Mouse (Mus musculus) neutrophil, adult 5-6 weeks (primary cell): ENCODE measurements around the gene Gm20388. TPM values are rescaled to one million over a fixed set of nuclear protein-coding genes. Genes with fewer than 3 reads are reported as not detected.

Experiments
- ATAC-seq: fragments of 151-379, 151-347 bp; 2 replicates; pipeline ENCODE4 v1.8.0; 2017; ENCODE audit warnings: mild to moderate bottlenecking, moderate TSS enrichment; ENCODE audit not compliant: insufficient number of reproducible peaks, poor library complexity, low FRiP score, severe bottlenecking; ENCODE audit errors: extremely low read depth
- total RNA-seq: library from RNA; stranded (forward); fragments of 200-1000 nt; gene quantifications from 2 replicates; pipeline ENCODE4 v1.2.3, GENCODE M21; 2017

The Gm20388 gene
- total RNA-seq, 1 experiment from 2014 or later = 10.8 TPM

- ATAC-seq = no peak
These were observed 3982.8 kb downstream of the Gm20388 start for GRCm38 (mm10) chr8:123893413-123893812.

GRCm38 (mm10) chr8:123894502-123895097, 3984.0 kb downstream of the Gm20388 start, which contains the start of gene Acta1:
Gene Acta1, minus strand, starts transcription at chr8:123894751.
- no peak for ATAC-seq

GRCm38 (mm10) chr8:123895230-123895629, 3984.6 kb downstream of the Gm20388 start:
- no peak for ATAC-seq

GRCm38 (mm10) chr8:123895680-123896365, 3985.2 kb downstream of the Gm20388 start:
- ATAC-seq = no peak

GRCm38 (mm10) chr8:123896366-123896761, 3985.7 kb downstream of the Gm20388 start:
- ATAC-seq = no peak

GRCm38 (mm10) chr8:123896774-123897173, 3986.1 kb downstream of the Gm20388 start:
- ATAC-seq = no peak

- ATAC-seq = no peak
These were observed 3987.9 kb downstream of the Gm20388 start for GRCm38 (mm10) chr8:123898576-123898975.

GRCm38 (mm10) chr8:123899366-123899765, 3988.7 kb downstream of the Gm20388 start:
- no peak for ATAC-seq

- no peak for ATAC-seq
These were observed 3992.0 kb downstream of the Gm20388 start for GRCm38 (mm10) chr8:123902653-123903052.

- no peak for ATAC-seq
These were observed 3997.0 kb downstream of the Gm20388 start for GRCm38 (mm10) chr8:123907604-123908003.

- ATAC-seq = no peak
These were observed 4001.6 kb downstream of the Gm20388 start for GRCm38 (mm10) chr8:123912265-123912664.

GRCm38 (mm10) chr8:123914635-123915034, 4004.0 kb downstream of the Gm20388 start:
- no peak for ATAC-seq

- peak; percentile 87 for ATAC-seq
These were observed 4014.1 kb downstream of the Gm20388 start for GRCm38 (mm10) chr8:123924719-123925118.

- no peak for ATAC-seq
These were observed 4015.0 kb downstream of the Gm20388 start for GRCm38 (mm10) chr8:123925671-123926070.

GRCm38 (mm10) chr8:123929026-123929425, 4018.4 kb downstream of the Gm20388 start:
- ATAC-seq = no peak

- peak; percentile 95 for ATAC-seq
These were observed 4038.5 kb downstream of the Gm20388 start, which contains the start of gene Nup133 for GRCm38 (mm10) chr8:123948942-123949685. Gene Nup133, minus strand, starts transcription at chr8:123949265.

- ATAC-seq = no peak
These were observed 4039.0 kb downstream of the Gm20388 start for GRCm38 (mm10) chr8:123949686-123949986.

- ATAC-seq = peak; percentile 36; the same call in 1 of the 2 replicates
These were observed 4039.6 kb downstream of the Gm20388 start for GRCm38 (mm10) chr8:123950077-123950802.

GRCm38 (mm10) chr8:123953686-123954085, 4043.0 kb downstream of the Gm20388 start:
- ATAC-seq = peak; percentile 36; the same call in 1 of the 2 replicates
